Mouse (Mus musculus) embryonic fibroblast, embryonic 13.5 days (primary cell): ENCODE results near the gene Cerk.

Experiments used
- CTCF ChIP-seq: IDR thresholded peaks from 2 replicates; pipeline ENCODE4 v1.5.1; 2011; ENCODE audit warnings: mild to moderate bottlenecking, control low read depth, low read length, moderate library complexity, borderline replicate concordance; ENCODE audit not compliant: insufficient read depth
- POLR2A ChIP-seq: IDR thresholded peaks from 2 replicates; pipeline ENCODE4 v1.6.1; 2011; ENCODE audit warnings: low read depth, mild to moderate bottlenecking, control low read depth, low read length, moderate library complexity

GRCm38 (mm10) chr15:86145046-86145445, 40.9 kb downstream of the Cerk start:
- TF ChIP-seq CTCF (no peak), POLR2A (no peak)
